Mouse (Mus musculus): ENCODE results near the gene Cinp. TPM values are rescaled to one million over a fixed set of nuclear protein-coding genes. Genes with fewer than 3 reads are reported as not detected.

Cinp gene
- polyA plus RNA-seq (2014; fragmentation: Nextera tagmentation; extraction: Ambion mirVana) = 91.8 and 94.0 TPM in 2 replicates

- under 1% methylated on average over 74 of the region's 74 CpGs for WGBS
- Histone ChIP-seq H3K27me3 (ENCODE audit: insufficient read depth, low read length) (no peaks in the 10 kb centered on the region), H3K36me3 (ENCODE audit: insufficient read depth) (no peaks in the 10 kb centered on the region), H3K27ac (ENCODE audit: low read depth) (peak within 1 kb of the TSS; percentile 78), H3K4me3 (ENCODE audit: low read depth, low read length) (peak within 1 kb of the TSS; percentile 84), H3K9ac (peak within 1 kb of the TSS; percentile 81), H3K9me3 (ENCODE audit: low read depth, low read length) (no peaks in the 10 kb centered on the region), H3K4me1 (ENCODE audit: insufficient read depth) (0 out of 2 replicates have a peak, but pooled peaks cover 6% of the 10 kb centered on the region), H3K4me2 (peak within 1 kb of the TSS; percentile 98)
- no peak for TF ChIP-seq CTCF (IDR thresholded peaks at IDR 0.05; ENCODE audit: low read depth)
- peak; percentile 100 for DNase-seq
- peak; percentile 99 for ATAC-seq (ENCODE audit: insufficient read depth)
Observed at GRCm38 (mm10) chr12:110889036-110890020, at the start of gene Cinp, which contains the start of gene Tecpr2. TSS of gene Cinp (minus strand) at chr12:110889145. TSS of gene Tecpr2 (plus strand) at chr12:110889264.

- ATAC-seq (ENCODE audit: insufficient read depth) = no peak
- Histone ChIP-seq H3K4me3 (ENCODE audit: low read depth, low read length) (no peak overlapping the region), H3K27me3 (ENCODE audit: insufficient read depth, low read length) (no peaks in the 10 kb centered on the region), H3K4me1 (ENCODE audit: insufficient read depth) (no peaks in the 10 kb centered on the region), H3K9me3 (ENCODE audit: low read depth, low read length) (no peaks in the 10 kb centered on the region), H3K9ac (no peak overlapping the region), H3K27ac (ENCODE audit: low read depth) (no peak overlapping the region), H3K4me2 (no peak overlapping the region), H3K36me3 (ENCODE audit: insufficient read depth) (peaks cover 40% of the 10 kb centered on the region)
- WGBS = 84% methylated on average over 5 of the region's 5 CpGs
- no peak for TF ChIP-seq CTCF (IDR thresholded peaks at IDR 0.05; ENCODE audit: low read depth)
- no peak for DNase-seq
Observed at GRCm38 (mm10) chr12:110937496-110937895, 48.6 kb upstream of the Cinp start.

- DNase-seq (peak; percentile 90), ATAC-seq (ENCODE audit: insufficient read depth) (peak; percentile 54; the same call in 1 of the 2 replicates)
- Histone ChIP-seq H3K4me1 (ENCODE audit: insufficient read depth) (no peaks in the 10 kb centered on the region), H3K4me2 (no peak overlapping the region), H3K4me3 (ENCODE audit: low read depth, low read length) (no peak overlapping the region), H3K27ac (ENCODE audit: low read depth) (no peak overlapping the region), H3K27me3 (ENCODE audit: insufficient read depth, low read length) (no peaks in the 10 kb centered on the region), H3K9ac (no peak overlapping the region), H3K9me3 (ENCODE audit: low read depth, low read length) (no peaks in the 10 kb centered on the region), H3K36me3 (ENCODE audit: insufficient read depth) (peaks cover 41% of the 10 kb centered on the region)
- peak; percentile 88 for TF ChIP-seq CTCF (IDR thresholded peaks at IDR 0.05; ENCODE audit: low read depth)
- WGBS = 60% methylated on average over 9 of the region's 9 CpGs
Observed at GRCm38 (mm10) chr12:110935983-110936620, 47.2 kb upstream of the Cinp start.

- Histone ChIP-seq H3K4me2 (no peak overlapping the region), H3K4me3 (ENCODE audit: low read depth, low read length) (no peak overlapping the region), H3K36me3 (ENCODE audit: insufficient read depth) (peaks cover 27% of the 10 kb centered on the region), H3K4me1 (ENCODE audit: insufficient read depth) (no peaks in the 10 kb centered on the region), H3K9ac (no peak overlapping the region), H3K9me3 (ENCODE audit: low read depth, low read length) (no peaks in the 10 kb centered on the region), H3K27me3 (ENCODE audit: insufficient read depth, low read length) (no peaks in the 10 kb centered on the region), H3K27ac (ENCODE audit: low read depth) (no peak overlapping the region)
- no peak for ATAC-seq (ENCODE audit: insufficient read depth)
- no peak for DNase-seq
- WGBS = 63% methylated on average over 5 of the region's 5 CpGs
- TF ChIP-seq CTCF (IDR thresholded peaks at IDR 0.05; ENCODE audit: low read depth) = no peak
Observed at GRCm38 (mm10) chr12:110932820-110933219, 43.9 kb upstream of the Cinp start.

GRCm38 (mm10) chr12:110921572-110921971 is 32.6 kb upstream of the Cinp start:
- WGBS = 80% methylated on average over 5 of the region's 5 CpGs
- DNase-seq (no peak), ATAC-seq (ENCODE audit: insufficient read depth) (no peak)
- TF ChIP-seq CTCF (IDR thresholded peaks at IDR 0.05; ENCODE audit: low read depth) = no peak
- no peak overlapping the region for H3K9ac ChIP-seq
- H3K4me3 ChIP-seq (ENCODE audit: low read depth, low read length) = no peak overlapping the region
- no peaks in the 10 kb centered on the region for H3K9me3 ChIP-seq (ENCODE audit: low read depth, low read length)
- H3K4me1 ChIP-seq (ENCODE audit: insufficient read depth) = no peaks in the 10 kb centered on the region
- peaks cover 16% of the 10 kb centered on the region; the same call in 1 of the 2 replicates for H3K36me3 ChIP-seq (ENCODE audit: insufficient read depth)
- no peaks in the 10 kb centered on the region for H3K27me3 ChIP-seq (ENCODE audit: insufficient read depth, low read length)
- H3K27ac ChIP-seq (ENCODE audit: low read depth) = no peak overlapping the region
- no peak overlapping the region for H3K4me2 ChIP-seq

GRCm38 (mm10) chr12:110920254-110920653 is 31.3 kb upstream of the Cinp start:
- H3K27ac ChIP-seq (ENCODE audit: low read depth) = no peak overlapping the region
- H3K9me3 ChIP-seq (ENCODE audit: low read depth, low read length) = no peaks in the 10 kb centered on the region
- TF ChIP-seq CTCF (IDR thresholded peaks at IDR 0.05; ENCODE audit: low read depth) = no peak
- H3K4me2 ChIP-seq = no peak overlapping the region
- no peak overlapping the region for H3K9ac ChIP-seq
- no peak overlapping the region for H3K4me3 ChIP-seq (ENCODE audit: low read depth, low read length)
- H3K36me3 ChIP-seq (ENCODE audit: insufficient read depth) = peaks cover 21% of the 10 kb centered on the region
- WGBS = 85% methylated on average over 4 of the region's 4 CpGs
- H3K4me1 ChIP-seq (ENCODE audit: insufficient read depth) = no peaks in the 10 kb centered on the region
- H3K27me3 ChIP-seq (ENCODE audit: insufficient read depth, low read length) = no peaks in the 10 kb centered on the region
- DNase-seq = no peak
- ATAC-seq (ENCODE audit: insufficient read depth) = no peak

GRCm38 (mm10) chr12:110915761-110916160 is 26.8 kb upstream of the Cinp start:
- WGBS = 73% methylated on average over 9 of the region's 9 CpGs
- no peak for ATAC-seq (ENCODE audit: insufficient read depth)

More at GRCm38 (mm10) chr12:110915761-110916160, 26.8 kb upstream of the Cinp start:
- TF ChIP-seq CTCF (IDR thresholded peaks at IDR 0.05; ENCODE audit: low read depth) = no peak
- Histone ChIP-seq H3K27me3 (ENCODE audit: insufficient read depth, low read length) (no peaks in the 10 kb centered on the region), H3K4me1 (ENCODE audit: insufficient read depth) (no peaks in the 10 kb centered on the region), H3K27ac (ENCODE audit: low read depth) (no peak overlapping the region), H3K36me3 (ENCODE audit: insufficient read depth) (peaks cover 27% of the 10 kb centered on the region), H3K4me2 (no peak overlapping the region), H3K4me3 (ENCODE audit: low read depth, low read length) (no peak overlapping the region), H3K9me3 (ENCODE audit: low read depth, low read length) (no peaks in the 10 kb centered on the region), H3K9ac (no peak overlapping the region)
- no peak for DNase-seq
